Mouse (Mus musculus) neural tube, embryonic 14.5 days (tissue): ENCODE data around the gene Hdc. TPM values are rescaled to one million over a fixed set of nuclear protein-coding genes. Genes with fewer than 3 reads are reported as not detected.

ENCODE experiments used
- ATAC-seq: fragments of 200-750 bp; cut with Nextera tagmentation; 2 replicates; pipeline ENCODE4 v1.8.0; 2017; ENCODE audit warnings: low read depth, mild to moderate bottlenecking, moderate TSS enrichment, moderate library complexity
- H3K27ac ChIP-seq: fragments of 300-500 bp; sonication (generic); 2 replicates; pipeline ENCODE4 v1.5.1; 2014; ENCODE audit warnings: low read depth, mild to moderate bottlenecking, control low read depth, low read length, moderate library complexity, mixed read lengths
- H3K27me3 ChIP-seq: fragments of 300-500 bp; sonication (generic); 2 replicates; pipeline ENCODE4 v1.6.1; 2014; ENCODE audit warnings: low read length; ENCODE audit not compliant: control insufficient read depth, insufficient read depth
- H3K36me3 ChIP-seq: fragments of 300-500 bp; sonication (generic); 2 replicates; pipeline ENCODE4 v1.6.1; 2014; ENCODE audit warnings: low read length, mixed read lengths; ENCODE audit not compliant: control insufficient read depth, insufficient read depth
- H3K4me1 ChIP-seq: fragments of 300-500 bp; sonication (generic); 2 replicates; pipeline ENCODE4 v1.6.1; 2014; ENCODE audit warnings: low read length; ENCODE audit not compliant: control insufficient read depth, insufficient read depth
- H3K4me2 ChIP-seq: fragments of 300-500 bp; sonication (generic); 2 replicates; pipeline ENCODE4 v1.6.1; 2014; ENCODE audit warnings: mild to moderate bottlenecking, low read depth, low read length, control low read depth
- H3K4me3 ChIP-seq: fragments of 300-500 bp; sonication (generic); 2 replicates; pipeline ENCODE4 v1.5.1; 2014; ENCODE audit warnings: low read depth, low read length, control low read depth, mixed read lengths
- H3K9ac ChIP-seq: fragments of 300-500 bp; sonication (generic); replicated peaks from 2 replicates; pipeline ENCODE4 v1.6.1; 2014; ENCODE audit warnings: low read depth, mild to moderate bottlenecking, control low read depth, low read length, mixed read lengths
- H3K9me3 ChIP-seq: fragments of 300-500 bp; sonication (generic); 2 replicates; pipeline ENCODE4 v1.6.1; 2016; ENCODE audit warnings: low read length; ENCODE audit not compliant: control insufficient read depth
- WGBS: fragments of 180-500 bp; shearing (Covaris S2); extraction: QIAGEN DNeasy Blood & Tissue Kit; methylation state at CpG from one replicate; pipeline ENCODE4 v1.1.7; 2014; 5-methylcytosine and 5-hydroxymethylcytosine counted together
- polyA plus RNA-seq: library from polyadenylated mRNA; unstranded; fragments of >200 nt; fragmentation: Nextera tagmentation; extraction: Ambion mirVana; gene quantifications from 2 replicates; pipeline ENCODE4 v1.2.1, GENCODE M21; 2014

Gene Hdc
- polyA plus RNA-seq, result 0.24 and 0.31 TPM in 2 replicates

DNA sequence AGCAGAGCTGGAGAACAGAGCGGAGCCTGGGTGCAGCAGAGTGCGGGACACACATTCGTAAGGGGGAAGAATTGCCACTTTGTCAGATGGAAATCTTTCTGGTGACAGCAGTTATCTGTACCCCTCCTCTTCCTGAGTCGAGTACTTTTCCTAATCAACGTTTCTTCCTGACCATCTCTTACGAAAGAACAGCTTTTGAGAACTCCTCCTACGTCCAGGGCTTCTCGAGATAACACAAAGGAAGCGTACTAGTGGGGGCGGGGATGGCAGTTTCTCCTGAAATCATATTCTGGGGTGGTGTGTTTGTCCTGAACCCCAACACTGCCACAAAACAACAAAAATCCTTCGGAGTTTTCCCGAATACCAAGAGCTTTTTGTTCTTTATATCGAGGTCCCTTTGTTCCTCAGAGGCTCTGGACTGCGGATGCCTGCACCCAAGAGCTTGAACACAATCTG lies at the start of gene Hdc:
TSS of gene Hdc (minus strand) at position 51 of the 456 bp plus-strand sequence.
- WGBS, result 83% methylated on average over 14 of the region's 14 CpGs
- no peaks in the 10 kb centered on the region for H3K27me3 ChIP-seq
- no peak within 1 kb of the TSS for H3K9ac ChIP-seq
- ATAC-seq, result no peak
- H3K4me1 ChIP-seq, result no peaks in the 10 kb centered on the region
- H3K4me3 ChIP-seq, result no peak within 1 kb of the TSS
- no peaks in the 10 kb centered on the region for H3K9me3 ChIP-seq
- no peak within 1 kb of the TSS for H3K27ac ChIP-seq
- no peaks in the 10 kb centered on the region for H3K36me3 ChIP-seq
- no peak within 1 kb of the TSS for H3K4me2 ChIP-seq

DNA sequence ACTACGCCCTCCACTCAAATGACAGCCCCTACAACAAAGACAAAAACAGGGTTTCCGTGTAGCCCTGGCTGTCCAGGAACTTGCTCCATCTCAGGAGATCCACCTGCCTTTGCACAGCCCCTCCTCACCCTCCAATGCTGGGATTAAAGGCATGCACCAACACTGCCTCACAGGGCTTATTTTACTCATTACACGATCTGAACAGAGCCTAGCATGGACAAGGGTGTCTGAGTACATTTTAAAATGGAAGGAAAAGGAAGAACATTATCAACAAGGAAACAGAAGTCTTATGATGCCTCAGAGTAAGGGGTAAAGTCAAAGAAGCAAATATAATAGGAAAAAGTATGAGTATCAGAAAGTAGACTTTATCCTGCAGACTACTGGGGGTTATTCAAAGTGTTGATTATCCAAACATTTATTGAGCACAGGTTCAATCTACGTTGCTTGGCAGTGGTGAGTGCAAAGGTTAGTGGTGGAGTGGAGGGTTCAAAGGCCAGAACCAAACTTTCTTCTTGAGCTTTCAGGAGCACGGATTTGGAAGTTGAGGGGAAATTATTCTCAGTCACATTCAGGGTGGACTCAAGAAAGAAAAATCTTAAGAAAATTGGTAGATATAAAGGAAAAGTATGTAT lies 49.6 kb upstream of the Hdc start:
- no peak for ATAC-seq
- no peaks in the 10 kb centered on the region for H3K36me3 ChIP-seq
- no peak overlapping the region for H3K27ac ChIP-seq
- H3K9me3 ChIP-seq, result no peaks in the 10 kb centered on the region
- no peaks in the 10 kb centered on the region for H3K27me3 ChIP-seq
- H3K4me1 ChIP-seq, result peaks cover 16% of the 10 kb centered on the region
- WGBS, result 96% methylated on average over 5 of the region's 5 CpGs
- no peak overlapping the region for H3K4me2 ChIP-seq
- H3K9ac ChIP-seq, result no peak overlapping the region
- no peak overlapping the region for H3K4me3 ChIP-seq

DNA sequence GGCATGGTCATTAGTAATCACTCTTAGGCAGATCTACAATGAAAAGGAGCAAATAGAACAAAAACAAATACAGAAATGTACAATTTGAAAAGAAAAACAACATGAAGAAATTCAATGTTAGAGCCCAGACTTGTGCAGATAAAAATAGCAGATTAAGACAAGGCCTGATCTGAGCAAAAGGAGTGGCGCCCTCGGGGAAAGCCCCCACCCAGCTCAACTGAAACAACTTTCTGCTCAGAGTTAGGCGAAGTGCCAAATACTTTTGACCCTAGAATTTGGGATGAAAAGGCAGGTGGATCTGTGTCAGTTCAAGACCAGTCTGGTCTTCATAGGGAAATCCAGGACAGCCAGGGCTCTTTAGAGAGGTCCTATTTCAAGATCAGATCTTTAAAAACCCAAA lies 46.9 kb upstream of the Hdc start:
- Histone ChIP-seq H3K9ac (no peak overlapping the region), H3K9me3 (no peaks in the 10 kb centered on the region), H3K4me2 (no peak overlapping the region), H3K4me1 (no peaks in the 10 kb centered on the region), H3K27me3 (no peaks in the 10 kb centered on the region), H3K36me3 (no peaks in the 10 kb centered on the region), H3K4me3 (no peak overlapping the region), H3K27ac (no peak overlapping the region)
- ATAC-seq, result no peak
- WGBS, result 96% methylated on average over 3 of the region's 3 CpGs

DNA sequence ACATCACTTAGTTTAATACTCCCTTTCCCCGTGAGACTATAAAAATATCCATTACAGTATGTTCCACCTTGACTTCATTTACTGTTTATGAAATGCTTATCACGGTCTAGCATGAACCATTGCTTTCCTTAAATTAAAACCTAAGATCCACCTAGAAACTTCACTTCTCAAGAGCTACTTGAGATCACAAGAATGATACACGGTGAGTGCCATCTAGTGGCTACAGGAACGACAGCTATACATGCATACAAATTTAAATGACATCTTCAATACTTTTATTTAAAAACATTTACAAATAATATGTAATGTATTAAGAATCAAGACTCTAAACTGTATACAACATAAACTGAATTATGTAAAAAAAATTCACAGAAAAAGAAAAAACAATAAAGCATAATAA lies 44.4 kb upstream of the Hdc start:
- Histone ChIP-seq H3K4me3 (no peak overlapping the region), H3K9ac (no peak overlapping the region), H3K27me3 (no peaks in the 10 kb centered on the region), H3K36me3 (no peaks in the 10 kb centered on the region), H3K4me2 (no peak overlapping the region), H3K27ac (no peak overlapping the region), H3K4me1 (no peaks in the 10 kb centered on the region), H3K9me3 (no peaks in the 10 kb centered on the region)
- no peak for ATAC-seq
- WGBS, result 64% methylated on average over 4 of the region's 4 CpGs

DNA sequence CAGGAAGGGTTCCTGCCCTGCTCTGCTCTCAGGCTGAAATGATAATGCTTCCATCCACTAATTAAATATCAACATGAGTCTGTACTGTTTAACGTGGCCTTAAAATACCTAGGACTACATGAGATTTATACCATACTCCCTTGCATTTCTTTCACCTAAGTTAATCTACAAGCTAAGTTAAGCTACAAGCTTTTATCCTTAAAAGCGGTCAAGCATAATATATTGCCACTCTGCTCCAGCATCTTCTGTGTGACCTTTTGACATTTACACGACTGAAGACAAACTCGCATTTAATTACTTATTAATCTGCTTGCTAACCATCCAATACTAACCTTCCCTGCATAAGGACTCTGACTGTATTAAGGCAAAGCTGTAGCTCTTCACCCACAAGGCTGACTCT lies 33.8 kb upstream of the Hdc start:
- no peaks in the 10 kb centered on the region for H3K27me3 ChIP-seq
- H3K4me1 ChIP-seq, result no peaks in the 10 kb centered on the region
- H3K4me3 ChIP-seq, result no peak overlapping the region
- 85% methylated on average over 4 of the region's 4 CpGs for WGBS
- no peak overlapping the region for H3K9ac ChIP-seq
- no peak overlapping the region for H3K4me2 ChIP-seq
- ATAC-seq, result no peak
- H3K27ac ChIP-seq, result no peak overlapping the region
- no peaks in the 10 kb centered on the region for H3K9me3 ChIP-seq
- peaks cover 15% of the 10 kb centered on the region for H3K36me3 ChIP-seq

DNA sequence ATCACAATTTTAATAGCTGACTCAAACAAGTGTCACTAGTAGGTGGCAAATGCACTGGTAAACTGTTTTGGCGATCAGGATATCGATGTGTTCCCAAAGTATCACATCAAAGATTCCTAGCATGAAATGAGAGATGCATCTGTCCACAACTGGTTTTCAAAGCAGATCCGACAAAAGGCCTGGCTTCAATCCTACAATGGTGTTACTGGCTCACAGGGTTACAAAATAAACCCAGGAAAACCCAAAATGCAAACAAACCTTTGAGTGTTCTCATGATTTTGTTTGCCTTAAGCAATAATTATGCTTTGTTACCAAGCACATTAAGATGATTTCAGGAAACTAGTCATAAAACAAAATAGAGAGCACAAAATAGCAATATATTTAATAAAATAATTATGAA lies 28.7 kb upstream of the Hdc start:
- Histone ChIP-seq H3K4me1 (no peaks in the 10 kb centered on the region), H3K36me3 (peaks cover 36% of the 10 kb centered on the region), H3K27ac (no peak overlapping the region), H3K9me3 (no peaks in the 10 kb centered on the region), H3K4me2 (no peak overlapping the region), H3K27me3 (no peaks in the 10 kb centered on the region), H3K4me3 (no peak overlapping the region), H3K9ac (no peak overlapping the region)
- WGBS, result 94% methylated on average over 3 of the region's 3 CpGs
- no peak for ATAC-seq

DNA sequence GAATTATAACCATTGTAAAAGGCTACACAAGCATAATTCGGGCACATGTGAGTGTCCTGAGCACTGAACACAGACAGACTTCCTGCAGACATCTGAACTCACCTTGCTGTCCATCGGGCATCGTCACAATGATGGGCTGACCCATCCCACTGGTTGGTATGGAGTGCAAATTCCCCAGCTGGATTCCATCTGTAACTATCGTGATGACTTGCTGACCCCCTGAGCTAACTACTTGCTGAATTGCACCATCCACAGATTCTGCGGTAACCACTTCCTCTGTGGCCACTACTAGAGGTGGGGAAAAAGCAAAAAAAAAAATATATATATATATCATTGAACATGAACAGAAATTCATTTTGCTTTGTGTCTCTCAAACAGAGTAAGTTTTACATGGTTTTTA lies 27.4 kb upstream of the Hdc start:
- H3K36me3 ChIP-seq, result peaks cover 33% of the 10 kb centered on the region
- no peak overlapping the region for H3K4me3 ChIP-seq
- no peak overlapping the region for H3K9ac ChIP-seq
- ATAC-seq, result no peak
- WGBS, result 94% methylated on average over 5 of the region's 5 CpGs
- no peaks in the 10 kb centered on the region for H3K27me3 ChIP-seq
- H3K4me1 ChIP-seq, result no peaks in the 10 kb centered on the region
- no peak overlapping the region for H3K27ac ChIP-seq
- H3K4me2 ChIP-seq, result no peak overlapping the region
- H3K9me3 ChIP-seq, result no peaks in the 10 kb centered on the region

DNA sequence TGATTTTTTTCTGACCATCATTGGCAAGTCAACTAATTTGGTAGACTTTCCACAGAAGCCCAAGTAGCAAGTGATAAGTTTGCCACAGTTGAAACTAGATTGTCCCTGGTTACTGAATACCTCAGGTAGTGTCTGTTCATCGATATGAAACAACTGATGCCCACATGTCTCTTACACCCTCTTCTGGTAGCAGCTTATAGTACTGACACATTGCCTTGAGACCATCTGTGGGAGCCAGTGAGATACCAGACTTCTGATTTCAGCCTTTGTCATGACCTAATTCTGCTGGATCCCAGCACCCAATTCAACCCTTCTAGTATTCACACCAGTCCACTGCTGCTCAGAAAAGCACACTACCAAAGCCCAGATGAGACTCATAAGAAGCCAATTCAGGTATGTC lies 25.7 kb upstream of the Hdc start:
- Histone ChIP-seq H3K4me1 (no peaks in the 10 kb centered on the region), H3K4me3 (no peak overlapping the region)

DNA sequence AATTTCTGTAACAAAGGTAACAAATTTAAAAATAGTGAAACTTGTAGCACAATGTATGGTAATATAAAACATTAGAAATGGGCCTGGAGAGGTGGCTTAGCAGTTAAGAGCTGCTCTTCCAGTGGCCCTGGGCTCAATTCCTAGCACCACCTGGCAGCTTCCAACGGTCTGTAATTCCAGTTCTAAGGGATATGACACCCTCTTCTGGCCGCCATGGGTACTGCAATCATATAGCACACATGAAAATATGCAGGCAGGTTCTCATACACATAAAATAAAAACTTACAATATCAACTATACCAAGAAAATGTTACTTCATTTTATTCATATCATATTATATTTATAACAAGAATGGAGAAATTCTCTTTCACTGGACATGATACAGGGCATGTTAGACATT lies 21.2 kb upstream of the Hdc start:
- Histone ChIP-seq H3K4me2 (no peak overlapping the region), H3K27ac (no peak overlapping the region), H3K36me3 (peaks cover 24% of the 10 kb centered on the region), H3K4me3 (no peak overlapping the region), H3K27me3 (no peaks in the 10 kb centered on the region), H3K4me1 (no peaks in the 10 kb centered on the region), H3K9ac (no peak overlapping the region), H3K9me3 (no peaks in the 10 kb centered on the region)
- no peak for ATAC-seq
- 93% methylated on average over 2 of the region's 2 CpGs for WGBS

More for the DNA sequence above, 25.7 kb upstream of the Hdc start:
- Histone ChIP-seq H3K4me2 (no peak overlapping the region), H3K27ac (no peak overlapping the region), H3K27me3 (no peaks in the 10 kb centered on the region), H3K9me3 (no peaks in the 10 kb centered on the region), H3K36me3 (peaks cover 35% of the 10 kb centered on the region), H3K9ac (no peak overlapping the region)
- ATAC-seq, result no peak
- whole genome bisulfite sequencing, result 95% methylated on average over 1 of the region's 1 CpGs
